Comparison of ENCODE assay signal across 23 mouse cellular contexts in genomic region chr3:24217476-24217875, GRCm38 (mm10).
"Had no signal": no experiment of that assay in that cellular context is flagged by ENCODE, and none has a peak within 500 bp of the region (broad histone marks: within the 10 kb centered on the region; RNA-seq: fewer than 3 reads in every experiment).

No protein-coding gene starts in this region.

- H3K4me2 ChIP-seq: kidney, embryonic 15.5 days; limb, embryonic 12.5 days; limb, embryonic 15.5 days; liver, embryonic 11.5 days; lung, embryonic 14.5 days; midbrain, embryonic 12.5 days; midbrain, embryonic 15.5 days; neural tube, embryonic 12.5 days; neural tube, embryonic 15.5 days; stomach, embryonic 15.5 days had no signal

- H3K27me3 ChIP-seq: kidney, embryonic 15.5 days; limb, embryonic 12.5 days; limb, embryonic 15.5 days; midbrain, embryonic 12.5 days; midbrain, embryonic 15.5 days; neural tube, embryonic 12.5 days; neural tube, embryonic 15.5 days; stomach, embryonic 15.5 days had no signal

- H3K27ac ChIP-seq: kidney, embryonic 15.5 days; limb, embryonic 12.5 days; limb, embryonic 15.5 days; liver, embryonic 14.5 days; macrophage; midbrain, embryonic 12.5 days; midbrain, embryonic 15.5 days; neural tube, embryonic 12.5 days; neural tube, embryonic 15.5 days; stomach, embryonic 15.5 days had no signal

- H3K4me3 ChIP-seq: kidney, embryonic 15.5 days; limb, embryonic 12.5 days; limb, embryonic 15.5 days; midbrain, embryonic 12.5 days; midbrain, embryonic 15.5 days; neural tube, embryonic 12.5 days; neural tube, embryonic 15.5 days; stomach, embryonic 15.5 days had no signal

- H3K9me3 ChIP-seq: kidney, embryonic 15.5 days; limb, embryonic 12.5 days; limb, embryonic 15.5 days; midbrain, embryonic 12.5 days; midbrain, embryonic 15.5 days; neural tube, embryonic 12.5 days; neural tube, embryonic 15.5 days; stomach, embryonic 15.5 days had no signal

- H3K36me3 ChIP-seq: kidney, embryonic 15.5 days; limb, embryonic 12.5 days; limb, embryonic 15.5 days; midbrain, embryonic 12.5 days; midbrain, embryonic 15.5 days; neural tube, embryonic 12.5 days; neural tube, embryonic 15.5 days; stomach, embryonic 15.5 days had no signal

- H3K4me1 ChIP-seq: kidney, embryonic 15.5 days; limb, embryonic 12.5 days; limb, embryonic 15.5 days; midbrain, embryonic 12.5 days; midbrain, embryonic 15.5 days; neural tube, embryonic 12.5 days; neural tube, embryonic 15.5 days; stomach, embryonic 15.5 days had no signal

- ATAC-seq: liver, postnatal 0 days; lung, postnatal 0 days; midbrain, embryonic 15.5 days had no signal

- DNase-seq: kidney, postnatal 10 days; kidney, postnatal 36 days; layer of hippocampus, adult 9-11 months; left cerebral cortex, postnatal 4 days; liver, postnatal 0 days; lung, embryonic 14.5 days; retina, postnatal 1 day; right cerebral cortex, postnatal 25 days; spleen, adult 18-20 months; thymus, adult 18-20 months; thymus, postnatal 36 days had no signal

- H3K9ac ChIP-seq: kidney, embryonic 15.5 days; limb, embryonic 12.5 days; limb, embryonic 15.5 days; liver, embryonic 14.5 days; liver, postnatal 0 days; lung, embryonic 14.5 days; midbrain, embryonic 12.5 days; midbrain, embryonic 15.5 days; neural tube, embryonic 12.5 days; neural tube, embryonic 15.5 days; stomach, embryonic 15.5 days had no signal
